In the genomic region with DNA sequence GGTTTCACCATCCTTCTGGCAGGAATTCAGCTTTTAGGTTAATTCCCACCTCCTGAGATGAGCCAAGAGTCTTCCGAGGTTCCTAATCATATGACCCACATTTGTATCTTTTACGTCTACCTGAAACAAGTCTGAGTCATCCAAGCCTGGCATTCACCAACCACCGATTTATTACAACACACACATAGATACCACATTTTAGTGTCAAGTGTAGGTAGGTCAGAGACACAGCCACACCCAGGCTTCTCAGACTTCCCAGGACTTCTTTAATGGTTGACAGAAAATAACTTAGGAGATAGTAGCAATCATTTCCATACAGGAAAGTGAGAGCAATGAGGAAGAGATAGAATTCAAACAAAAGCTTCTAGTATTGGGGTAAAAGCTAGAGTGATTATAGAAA, we compare ENCODE assay signal across 21 mouse cellular contexts.
DNase-seq lines count a peak whose midpoint lies in the region; ATAC-seq and TF ChIP-seq lines count a peak whose summit lies in the region.
"Had no signal": no experiment of that assay in that cellular context is flagged by ENCODE, and none has a peak within 500 bp of the region (broad histone marks: within the 10 kb centered on the region; RNA-seq: fewer than 3 reads in every experiment).

No protein-coding gene starts in this region.

- 68% methylated on average over 3 of the region's 3 CpGs for WGBS in intestine, embryonic 15.5 days
- whole genome bisulfite sequencing in intestine, postnatal 0 days: 56% methylated on average over 3 of the region's 3 CpGs
- 60% methylated on average over 3 of the region's 3 CpGs for WGBS in intestine, embryonic 16.5 days

- no peak overlapping the region for H3K27ac ChIP-seq in intestine, embryonic 15.5 days
- no peak overlapping the region for H3K27ac ChIP-seq in intestine, postnatal 0 days (ENCODE audit: low read depth, low read length)
- H3K27ac ChIP-seq in intestine, embryonic 16.5 days (ENCODE audit: low read length): no peak overlapping the region

- H3K9me3 ChIP-seq in intestine, embryonic 15.5 days: no peaks in the 10 kb centered on the region
- no peaks in the 10 kb centered on the region for H3K9me3 ChIP-seq in intestine, postnatal 0 days (ENCODE audit: control insufficient read depth)
- H3K9me3 ChIP-seq in intestine, embryonic 16.5 days (ENCODE audit: control insufficient read depth, low read length): no peaks in the 10 kb centered on the region
- H3K9me3 ChIP-seq: G1E had no signal

- DNase-seq in fat pad, adult 2 months (ENCODE audit: extremely low read depth, low read depth, low spot score): peak; percentile 11
- no peak for DNase-seq in heart, adult 11 months
- no peak for DNase-seq in spleen, postnatal 4 days (ENCODE audit: low spot score in 2 of 2)
- DNase-seq: adrenal gland, adult 2 months; adrenal gland, adult 8-10 months; adrenal gland, postnatal 10 days; adrenal gland, postnatal 14 days; adrenal gland, postnatal 25 days; adrenal gland, postnatal 36 days; B cell, adult 2 months; cerebellum, adult 11 months; cerebellum, adult 11-12 months; cerebellum, adult 18-20 months had no signal

- H3K4me1 ChIP-seq in intestine, embryonic 15.5 days (replicated peaks): no peaks in the 10 kb centered on the region
- no peaks in the 10 kb centered on the region for H3K4me1 ChIP-seq in intestine, postnatal 0 days (replicated peaks; ENCODE audit: control insufficient read depth, insufficient read depth, low read length)
- H3K4me1 ChIP-seq in intestine, embryonic 16.5 days (ENCODE audit: control insufficient read depth, insufficient read depth, low read length): no peaks in the 10 kb centered on the region

- no peaks in the 10 kb centered on the region for H3K27me3 ChIP-seq in intestine, embryonic 15.5 days (replicated peaks)
- H3K27me3 ChIP-seq in intestine, postnatal 0 days (replicated peaks; ENCODE audit: control insufficient read depth, insufficient read depth, low read length): no peaks in the 10 kb centered on the region
- H3K27me3 ChIP-seq in intestine, embryonic 16.5 days (replicated peaks; ENCODE audit: control insufficient read depth, insufficient read depth, low read length): no peaks in the 10 kb centered on the region
- H3K27me3 ChIP-seq: CH12.LX, Patski had no signal

- no peaks in the 10 kb centered on the region for H3K36me3 ChIP-seq in intestine, embryonic 15.5 days
- H3K36me3 ChIP-seq in intestine, postnatal 0 days (ENCODE audit: control insufficient read depth, insufficient read depth): no peaks in the 10 kb centered on the region
- no peaks in the 10 kb centered on the region for H3K36me3 ChIP-seq in intestine, embryonic 16.5 days (ENCODE audit: control insufficient read depth, insufficient read depth, low read length)
- H3K36me3 ChIP-seq: G1E had no signal

- H3K9ac ChIP-seq in intestine, embryonic 15.5 days: no peak overlapping the region
- H3K9ac ChIP-seq in intestine, postnatal 0 days (ENCODE audit: low read depth, low read length): no peak overlapping the region
- no peak overlapping the region for H3K9ac ChIP-seq in intestine, embryonic 16.5 days (ENCODE audit: low read depth, low read length)

- peak; percentile 67 for ATAC-seq in intestine, embryonic 15.5 days
- ATAC-seq in intestine, postnatal 0 days: no peak
- ATAC-seq in intestine, embryonic 16.5 days: peak; percentile 66
- ATAC-seq: activated CD4-positive, CD25-positive, alpha-beta regulatory T cell, adult 4 months; CD4-positive, CD25-positive, alpha-beta regulatory T cell, adult 4 months; Patski had no signal

- no peak overlapping the region for H3K4me3 ChIP-seq in intestine, embryonic 15.5 days (replicated peaks)
- H3K4me3 ChIP-seq in intestine, postnatal 0 days (ENCODE audit: low read depth, low read length): no peak overlapping the region
- no peak overlapping the region for H3K4me3 ChIP-seq in intestine, embryonic 16.5 days (ENCODE audit: low read length)

- TF ChIP-seq CTCF in intestine, postnatal 0 days (IDR thresholded peaks at IDR 0.05; ENCODE audit: low read depth): no peak

- no peak overlapping the region for H3K4me2 ChIP-seq in intestine, embryonic 15.5 days (replicated peaks)
- no peak overlapping the region for H3K4me2 ChIP-seq in intestine, postnatal 0 days (replicated peaks; ENCODE audit: low read depth)
- H3K4me2 ChIP-seq in intestine, embryonic 16.5 days (ENCODE audit: low read depth, low read length): no peak overlapping the region
